Mouse (Mus musculus): ENCODE data around the gene Cpe. TPM values are rescaled to one million over a fixed set of nuclear protein-coding genes. Genes with fewer than 3 reads are reported as not detected.

The Cpe gene
- polyA plus RNA-seq, 1 experiment from 2014 or later = 911 TPM

- DNase-seq = peak; percentile 84
- 45% methylated on average over 21 of the region's 21 CpGs for WGBS
- no peaks in the 10 kb centered on the region for H3K27me3 ChIP-seq (ENCODE audit: control insufficient read depth, insufficient read depth, low read length)
- peak; percentile 69; the same call in 1 of the 2 replicates for ATAC-seq (ENCODE audit: low FRiP score, low TSS enrichment)
- H3K4me1 ChIP-seq (ENCODE audit: control insufficient read depth, insufficient read depth, low read length) = no peaks in the 10 kb centered on the region
- H3K27ac ChIP-seq (replicated peaks; ENCODE audit: low read depth, low read length) = no peak overlapping the region
- H3K4me2 ChIP-seq (ENCODE audit: low read length) = no peak overlapping the region
- no peaks in the 10 kb centered on the region for H3K9me3 ChIP-seq (ENCODE audit: control insufficient read depth, low read length)
- H3K36me3 ChIP-seq (ENCODE audit: control insufficient read depth, insufficient read depth, low read length) = peaks cover 49% of the 10 kb centered on the region
- no peak overlapping the region for H3K9ac ChIP-seq (replicated peaks; ENCODE audit: low read length)
- no peak overlapping the region for H3K4me3 ChIP-seq (replicated peaks; ENCODE audit: low read depth, low read length)
These were observed 95.5 kb downstream of the Cpe start for GRCm38 (mm10) chr8:64597042-64597970.

DNA sequence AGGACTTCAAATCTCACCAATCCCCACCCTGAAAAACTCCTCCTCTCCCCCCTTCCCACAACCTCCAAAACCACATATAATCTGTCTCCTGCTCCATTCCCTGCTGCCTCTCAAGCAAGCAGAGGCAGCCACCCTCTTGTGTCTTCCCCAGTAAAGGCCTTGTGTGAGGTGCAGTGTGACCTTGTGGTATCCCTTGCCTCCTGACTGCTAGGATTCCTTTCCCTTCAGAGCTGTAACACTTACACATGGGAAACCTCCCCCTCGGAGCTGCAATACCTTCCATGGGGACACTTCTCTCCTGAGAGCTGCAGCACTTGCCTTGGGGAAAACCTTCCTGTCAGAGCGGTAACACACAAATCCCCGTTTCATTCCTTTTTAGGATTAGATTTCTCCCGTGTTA lies 96.5 kb downstream of the Cpe start:
- ATAC-seq (ENCODE audit: low FRiP score, low TSS enrichment) = no peak
- 81% methylated on average over 4 of the region's 4 CpGs for WGBS
- no peak overlapping the region for H3K4me3 ChIP-seq (replicated peaks; ENCODE audit: low read depth, low read length)
- no peak overlapping the region for H3K9ac ChIP-seq (replicated peaks; ENCODE audit: low read length)
- no peaks in the 10 kb centered on the region for H3K4me1 ChIP-seq (ENCODE audit: control insufficient read depth, insufficient read depth, low read length)
- no peak overlapping the region for H3K4me2 ChIP-seq (ENCODE audit: low read length)
- no peak overlapping the region for H3K27ac ChIP-seq (replicated peaks; ENCODE audit: low read depth, low read length)
- no peaks in the 10 kb centered on the region for H3K9me3 ChIP-seq (ENCODE audit: control insufficient read depth, low read length)
- H3K27me3 ChIP-seq (ENCODE audit: control insufficient read depth, insufficient read depth, low read length) = no peaks in the 10 kb centered on the region
- H3K36me3 ChIP-seq (ENCODE audit: control insufficient read depth, insufficient read depth, low read length) = peaks cover 48% of the 10 kb centered on the region
- no peak for DNase-seq

DNA sequence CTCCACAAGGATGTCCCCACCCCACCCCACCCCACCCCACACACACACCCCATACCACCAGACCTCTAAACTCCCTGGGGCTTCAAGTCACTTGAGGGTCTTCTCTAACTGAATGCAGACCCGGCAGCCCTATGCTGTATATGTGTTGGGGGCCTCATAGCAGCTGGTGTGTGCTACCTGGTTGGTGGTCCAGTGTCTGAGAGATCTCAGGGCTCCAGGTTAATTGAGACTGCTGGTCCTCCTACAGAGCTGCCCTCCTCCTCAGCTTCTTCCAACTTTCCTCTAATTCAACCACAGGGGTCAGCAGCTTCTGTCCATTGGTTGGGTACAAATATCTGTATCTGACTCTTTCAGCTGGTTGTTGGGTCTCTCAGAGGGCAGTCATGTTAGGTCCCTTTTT lies 102.4 kb downstream of the Cpe start:
- H3K9ac ChIP-seq (replicated peaks; ENCODE audit: low read length) = no peak overlapping the region
- no peak overlapping the region for H3K27ac ChIP-seq (replicated peaks; ENCODE audit: low read depth, low read length)
- no peaks in the 10 kb centered on the region for H3K4me1 ChIP-seq (ENCODE audit: control insufficient read depth, insufficient read depth, low read length)
- ATAC-seq (ENCODE audit: low FRiP score, low TSS enrichment) (no peak), DNase-seq (no peak)
- H3K4me3 ChIP-seq (replicated peaks; ENCODE audit: low read depth, low read length) = no peak overlapping the region
- 94% methylated on average over 1 of the region's 1 CpGs for WGBS
- H3K27me3 ChIP-seq (ENCODE audit: control insufficient read depth, insufficient read depth, low read length) = no peaks in the 10 kb centered on the region
- no peaks in the 10 kb centered on the region for H3K9me3 ChIP-seq (ENCODE audit: control insufficient read depth, low read length)
- H3K4me2 ChIP-seq (ENCODE audit: low read length) = no peak overlapping the region
- H3K36me3 ChIP-seq (ENCODE audit: control insufficient read depth, insufficient read depth, low read length) = peaks cover 32% of the 10 kb centered on the region

GRCm38 (mm10) chr8:64582887-64583286 lies 110.0 kb downstream of the Cpe start:
- H3K9ac ChIP-seq (replicated peaks; ENCODE audit: low read length) = no peak overlapping the region
- H3K36me3 ChIP-seq (ENCODE audit: control insufficient read depth, insufficient read depth, low read length) = no peaks in the 10 kb centered on the region
- no peak overlapping the region for H3K27ac ChIP-seq (replicated peaks; ENCODE audit: low read depth, low read length)
- H3K9me3 ChIP-seq (ENCODE audit: control insufficient read depth, low read length) = no peaks in the 10 kb centered on the region
- no peak overlapping the region for H3K4me3 ChIP-seq (replicated peaks; ENCODE audit: low read depth, low read length)
- no peaks in the 10 kb centered on the region for H3K4me1 ChIP-seq (ENCODE audit: control insufficient read depth, insufficient read depth, low read length)
- no peak overlapping the region for H3K4me2 ChIP-seq (ENCODE audit: low read length)
- no peak for DNase-seq
- WGBS = 47% methylated on average over 3 of the region's 3 CpGs
- no peaks in the 10 kb centered on the region for H3K27me3 ChIP-seq (ENCODE audit: control insufficient read depth, insufficient read depth, low read length)
- ATAC-seq (ENCODE audit: low FRiP score, low TSS enrichment) = no peak

GRCm38 (mm10) chr8:64578221-64578620 lies 114.6 kb downstream of the Cpe start:
- DNase-seq = no peak
- Histone ChIP-seq H3K9me3 (ENCODE audit: control insufficient read depth, low read length) (no peaks in the 10 kb centered on the region), H3K9ac (replicated peaks; ENCODE audit: low read length) (no peak overlapping the region), H3K27ac (replicated peaks; ENCODE audit: low read depth, low read length) (no peak overlapping the region), H3K27me3 (ENCODE audit: control insufficient read depth, insufficient read depth, low read length) (no peaks in the 10 kb centered on the region), H3K4me1 (ENCODE audit: control insufficient read depth, insufficient read depth, low read length) (no peaks in the 10 kb centered on the region), H3K36me3 (ENCODE audit: control insufficient read depth, insufficient read depth, low read length) (no peaks in the 10 kb centered on the region), H3K4me3 (replicated peaks; ENCODE audit: low read depth, low read length) (no peak overlapping the region), H3K4me2 (ENCODE audit: low read length) (no peak overlapping the region)
- 92% methylated on average over 8 of the region's 8 CpGs for WGBS
- ATAC-seq (ENCODE audit: low FRiP score, low TSS enrichment) = no peak

DNA sequence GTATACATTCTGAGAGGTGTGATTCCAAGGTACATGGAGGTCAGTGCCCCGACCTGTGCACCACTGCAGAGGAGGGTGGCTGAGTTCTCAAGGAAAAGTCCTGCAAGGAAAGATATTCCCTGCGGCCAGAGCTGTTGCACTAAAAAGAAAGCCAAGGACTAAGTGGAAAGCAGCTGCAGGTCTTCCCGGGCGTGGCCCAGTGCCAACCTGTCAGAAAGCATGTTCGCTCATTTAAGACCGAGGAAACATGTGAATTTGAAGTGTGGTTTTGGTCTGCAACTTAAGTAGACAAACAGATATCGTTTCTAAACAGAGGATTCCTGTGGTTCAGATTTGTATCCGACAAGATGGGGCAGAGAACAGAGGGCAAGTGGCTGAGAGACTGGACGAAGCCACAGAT lies 117.9 kb downstream of the Cpe start:
- DNase-seq = no peak
- no peaks in the 10 kb centered on the region for H3K4me1 ChIP-seq (ENCODE audit: control insufficient read depth, insufficient read depth, low read length)
- WGBS = 93% methylated on average over 9 of the region's 9 CpGs
- no peaks in the 10 kb centered on the region for H3K36me3 ChIP-seq (ENCODE audit: control insufficient read depth, insufficient read depth, low read length)
- no peak overlapping the region for H3K4me3 ChIP-seq (replicated peaks; ENCODE audit: low read depth, low read length)
- H3K27ac ChIP-seq (replicated peaks; ENCODE audit: low read depth, low read length) = no peak overlapping the region
- no peak for ATAC-seq (ENCODE audit: low FRiP score, low TSS enrichment)
- no peaks in the 10 kb centered on the region for H3K27me3 ChIP-seq (ENCODE audit: control insufficient read depth, insufficient read depth, low read length)
- H3K4me2 ChIP-seq (ENCODE audit: low read length) = no peak overlapping the region
- no peak overlapping the region for H3K9ac ChIP-seq (replicated peaks; ENCODE audit: low read length)
- H3K9me3 ChIP-seq (ENCODE audit: control insufficient read depth, low read length) = no peaks in the 10 kb centered on the region

DNA sequence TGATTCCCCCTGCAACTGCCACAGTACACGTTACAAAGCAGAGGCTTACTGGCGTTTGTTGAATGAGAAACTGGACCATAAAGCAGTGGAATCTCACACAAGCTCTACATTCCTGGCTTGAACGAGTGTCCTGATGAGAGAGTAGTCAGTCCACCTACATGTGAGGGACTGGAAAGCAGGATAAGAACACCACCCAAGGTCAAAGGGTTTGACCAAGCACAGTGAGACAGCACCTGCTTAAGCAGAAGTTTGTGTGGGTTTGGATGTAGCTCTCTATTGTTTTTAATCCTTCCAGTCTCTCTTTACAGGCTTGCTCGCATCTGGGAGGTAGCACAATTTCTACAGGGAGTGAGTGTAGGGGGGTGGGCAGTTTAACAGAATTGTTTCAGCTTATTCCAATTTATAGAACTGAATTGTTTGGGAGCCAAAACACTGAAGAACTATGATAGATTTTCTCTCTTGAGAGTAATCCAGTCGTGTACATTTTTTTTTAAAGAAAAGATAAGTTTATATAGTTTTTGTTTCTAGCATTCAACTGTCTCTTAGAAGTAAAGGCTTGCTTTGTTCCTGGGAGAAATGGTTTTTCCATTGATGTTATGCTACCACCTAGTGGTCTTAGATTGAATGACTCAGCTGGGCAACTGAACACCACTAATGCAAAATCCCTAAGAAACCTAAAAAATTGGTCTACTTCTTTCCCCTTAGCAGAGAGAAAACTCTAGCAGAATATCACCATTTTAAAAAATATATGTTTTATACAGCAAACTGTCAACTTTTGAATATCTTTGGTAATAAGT lies 144.6 kb downstream of the Cpe start:
- no peaks in the 10 kb centered on the region for H3K27me3 ChIP-seq (ENCODE audit: control insufficient read depth, insufficient read depth, low read length)
- 29% methylated on average over 5 of the region's 5 CpGs for WGBS
- H3K9ac ChIP-seq (replicated peaks; ENCODE audit: low read length) = no peak overlapping the region
- H3K36me3 ChIP-seq (ENCODE audit: control insufficient read depth, insufficient read depth, low read length) = no peaks in the 10 kb centered on the region
- no peak overlapping the region for H3K4me3 ChIP-seq (replicated peaks; ENCODE audit: low read depth, low read length)
- H3K9me3 ChIP-seq (ENCODE audit: control insufficient read depth, low read length) = no peaks in the 10 kb centered on the region
- no peak overlapping the region for H3K27ac ChIP-seq (replicated peaks; ENCODE audit: low read depth, low read length)
- H3K4me1 ChIP-seq (ENCODE audit: control insufficient read depth, insufficient read depth, low read length) = no peaks in the 10 kb centered on the region
- ATAC-seq (ENCODE audit: low FRiP score, low TSS enrichment) (peak; percentile 53; the same call in 1 of the 2 replicates), DNase-seq (peak; percentile 89)
- H3K4me2 ChIP-seq (ENCODE audit: low read length) = no peak overlapping the region

DNA sequence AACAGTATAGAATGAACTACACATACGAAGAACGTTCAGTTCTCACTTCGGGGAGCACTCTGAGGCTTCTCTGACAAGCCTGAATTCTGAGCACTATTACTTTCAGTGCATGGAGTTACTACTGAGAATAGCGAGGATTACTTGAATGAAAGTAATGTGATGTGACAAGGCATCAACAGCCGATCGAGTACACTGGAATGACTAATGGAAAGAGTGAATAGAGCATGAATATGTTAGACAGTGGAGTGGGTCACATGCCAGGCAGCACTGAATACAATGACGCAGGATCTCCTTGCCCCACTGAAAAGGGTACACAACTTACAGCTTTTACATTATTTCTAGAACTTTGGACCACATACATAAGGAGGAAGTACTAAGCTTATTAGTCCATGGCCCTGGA lies 149.4 kb downstream of the Cpe start:
- Histone ChIP-seq H3K9ac (replicated peaks; ENCODE audit: low read length) (no peak overlapping the region), H3K9me3 (ENCODE audit: control insufficient read depth, low read length) (no peaks in the 10 kb centered on the region), H3K36me3 (ENCODE audit: control insufficient read depth, insufficient read depth, low read length) (no peaks in the 10 kb centered on the region), H3K4me2 (ENCODE audit: low read length) (no peak overlapping the region), H3K4me3 (replicated peaks; ENCODE audit: low read depth, low read length) (no peak overlapping the region), H3K4me1 (ENCODE audit: control insufficient read depth, insufficient read depth, low read length) (no peaks in the 10 kb centered on the region), H3K27ac (replicated peaks; ENCODE audit: low read depth, low read length) (no peak overlapping the region), H3K27me3 (ENCODE audit: control insufficient read depth, insufficient read depth, low read length) (no peaks in the 10 kb centered on the region)
- DNase-seq (no peak), ATAC-seq (ENCODE audit: low FRiP score, low TSS enrichment) (no peak)
- 40% methylated on average over 7 of the region's 7 CpGs for WGBS
